Mouse (Mus musculus): ENCODE data around the gene Cldn18.

Cldn18 gene

GRCm38 (mm10) chr9:99681980-99682570 lies 35.0 kb downstream of the Cldn18 start:
- DNase-seq, result peak; percentile 52 to 58

GRCm38 (mm10) chr9:99675714-99676113 lies 41.4 kb downstream of the Cldn18 start:
- no peak for DNase-seq

GRCm38 (mm10) chr9:99671603-99672002 lies 45.5 kb downstream of the Cldn18 start:
- DNase-seq, result peak; percentile 69 to 74

- DNase-seq, result no peak
Measured at GRCm38 (mm10) chr9:99667596-99667995, 49.5 kb downstream of the Cldn18 start.

- no peak for DNase-seq
Measured at GRCm38 (mm10) chr9:99662887-99663286, 54.2 kb downstream of the Cldn18 start.

GRCm38 (mm10) chr9:99662406-99662805 lies 54.7 kb downstream of the Cldn18 start:
- DNase-seq, result peak; percentile 82 to 89

- DNase-seq, result no peak
Measured at GRCm38 (mm10) chr9:99661606-99662166, 55.4 kb downstream of the Cldn18 start.

GRCm38 (mm10) chr9:99660756-99661155 lies 56.3 kb downstream of the Cldn18 start:
- DNase-seq, result no peak

- DNase-seq, result no peak
Measured at GRCm38 (mm10) chr9:99646102-99646501, 71.0 kb downstream of the Cldn18 start.

GRCm38 (mm10) chr9:99645416-99645815 lies 71.7 kb downstream of the Cldn18 start:
- DNase-seq, result no peak

GRCm38 (mm10) chr9:99639957-99640356 lies 77.1 kb downstream of the Cldn18 start:
- DNase-seq, result no peak

Data from cerebellum, postnatal 10 days (tissue).